Mouse (Mus musculus): ENCODE results near the gene Endog. TPM values are rescaled to one million over a fixed set of nuclear protein-coding genes. Genes with fewer than 3 reads are reported as not detected.
"Not testable (repeated sequence)": the region's sequence is repeated elsewhere in the genome, so short reads cannot be mapped to it uniquely, and the experiment has no call there.

The Endog gene
- polyA plus RNA-seq, 1 experiment from 2014 or later, result 35.3 TPM

DNA sequence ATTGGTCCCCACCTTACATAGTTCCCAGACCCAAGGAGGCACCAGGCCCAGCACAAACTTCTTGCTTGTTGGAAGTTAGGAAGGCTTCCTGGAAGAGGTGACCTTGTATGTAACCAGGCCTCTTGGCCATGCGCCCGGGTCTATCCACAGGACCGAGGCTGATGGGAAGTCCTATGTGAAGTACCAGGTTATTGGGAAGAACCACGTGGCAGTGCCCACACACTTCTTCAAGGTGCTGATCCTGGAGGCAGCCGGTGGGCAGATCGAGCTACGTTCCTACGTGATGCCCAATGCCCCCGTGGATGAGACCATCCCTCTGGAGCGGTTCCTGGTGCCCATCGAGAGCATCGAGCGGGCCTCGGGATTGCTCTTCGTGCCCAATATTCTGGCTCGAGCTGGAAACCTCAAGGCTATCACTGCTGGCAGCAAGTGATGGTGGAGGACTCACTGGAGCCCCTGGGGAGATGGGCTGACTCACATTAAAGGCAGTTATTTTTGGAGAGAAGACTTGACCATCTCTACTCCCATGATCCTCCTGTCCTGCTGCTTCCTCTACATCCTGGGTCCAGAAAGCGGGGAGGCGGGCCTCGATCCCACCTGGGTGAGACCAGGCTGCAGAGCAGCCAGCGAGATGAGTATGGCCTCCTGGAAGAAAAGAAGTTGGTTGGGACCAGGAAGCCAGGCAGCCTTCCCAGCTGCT is 2.4 kb downstream of the Endog start:
- TF ChIP-seq CTCF (IDR thresholded peaks at IDR 0.05; ENCODE audit: low read depth) (no peak), EP300 (optimal IDR thresholded peaks at IDR 0.05) (no peak)
- H3K4me3 ChIP-seq (ENCODE audit: low read depth, low read length), result no peak overlapping the region
- 94% methylated on average over 20 of the region's 20 CpGs for WGBS

DNA sequence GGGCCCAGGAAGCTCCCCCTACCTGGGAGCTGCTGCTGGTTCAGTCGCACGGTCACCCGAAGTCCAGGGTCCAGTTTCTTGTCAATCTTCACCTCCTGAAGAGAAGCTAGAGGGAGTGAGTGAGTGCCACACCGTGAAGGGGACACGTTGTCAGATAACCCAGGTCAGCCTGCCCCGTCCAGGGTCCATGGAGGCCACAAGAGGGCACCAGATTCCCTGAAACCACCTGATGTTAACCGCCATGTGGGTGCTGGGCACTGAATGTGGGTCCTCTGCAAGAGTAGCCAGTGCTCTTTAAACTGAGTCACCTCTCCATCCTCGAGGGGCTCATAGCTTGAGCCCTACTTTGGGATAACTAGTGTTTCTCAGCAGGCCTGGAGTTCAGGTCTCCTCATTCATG is 4.6 kb downstream of the Endog start:
- ATAC-seq (ENCODE audit: low FRiP score, low TSS enrichment), result no peak
- H3K9ac ChIP-seq (ENCODE audit: low read length), result no peak overlapping the region
- peaks cover 9% of the 10 kb centered on the region for H3K4me1 ChIP-seq (replicated peaks; ENCODE audit: control insufficient read depth, insufficient read depth)
- no peak overlapping the region for H3K4me3 ChIP-seq (ENCODE audit: low read depth, low read length)
- no peak overlapping the region for H3K27ac ChIP-seq (replicated peaks)
- H3K27me3 ChIP-seq (ENCODE audit: control insufficient read depth, insufficient read depth, low read length), result no peaks in the 10 kb centered on the region
- H3K9me3 ChIP-seq (ENCODE audit: control insufficient read depth, low read length), result no peaks in the 10 kb centered on the region
- no peak for TF ChIP-seq EP300 (optimal IDR thresholded peaks at IDR 0.05)
- TF ChIP-seq CTCF (IDR thresholded peaks at IDR 0.05; ENCODE audit: low read depth), result peak; percentile 54
- H3K36me3 ChIP-seq (ENCODE audit: control insufficient read depth, insufficient read depth, low read length), result peaks cover 17% of the 10 kb centered on the region; the same call in 1 of the 2 replicates
- DNase-seq (ENCODE audit: low spot score), result no peak
- 81% methylated on average over 8 of the region's 8 CpGs for WGBS
- H3K4me2 ChIP-seq (replicated peaks; ENCODE audit: low read depth), result no peak overlapping the region

More for the DNA sequence above, 2.4 kb downstream of the Endog start:
- H3K9ac ChIP-seq (ENCODE audit: low read length), result no peak overlapping the region
- DNase-seq (ENCODE audit: low spot score) (no peak), ATAC-seq (ENCODE audit: low FRiP score, low TSS enrichment) (no peak)
- no peaks in the 10 kb centered on the region for H3K27me3 ChIP-seq (ENCODE audit: control insufficient read depth, insufficient read depth, low read length)
- H3K27ac ChIP-seq (replicated peaks), result no peak overlapping the region
- no peak overlapping the region for H3K4me2 ChIP-seq (replicated peaks; ENCODE audit: low read depth)
- peaks cover 17% of the 10 kb centered on the region; the same call in 1 of the 2 replicates for H3K36me3 ChIP-seq (ENCODE audit: control insufficient read depth, insufficient read depth, low read length)
- no peaks in the 10 kb centered on the region for H3K9me3 ChIP-seq (ENCODE audit: control insufficient read depth, low read length)
- H3K4me1 ChIP-seq (replicated peaks; ENCODE audit: control insufficient read depth, insufficient read depth), result peaks cover 9% of the 10 kb centered on the region

DNA sequence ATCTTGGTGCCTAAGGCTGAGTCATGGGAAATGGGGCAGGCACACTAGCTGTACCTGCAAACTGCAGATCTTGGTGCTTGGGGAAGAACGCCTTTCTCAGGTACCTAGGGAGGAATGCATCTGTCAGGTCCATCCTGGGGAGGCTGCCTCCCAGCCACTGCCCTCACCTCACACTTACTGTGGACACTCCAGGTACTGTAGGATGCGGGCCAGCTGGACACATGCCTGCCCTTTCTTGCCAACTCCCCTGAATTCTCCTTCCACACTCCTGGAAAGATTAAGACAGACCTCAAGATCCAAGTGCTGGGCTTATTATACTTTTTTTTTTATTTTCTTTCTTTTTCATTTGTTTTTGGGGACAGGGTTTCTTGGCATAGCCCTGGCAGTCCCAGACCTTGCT is 5.3 kb downstream of the Endog start:
- no peak for TF ChIP-seq EP300 (optimal IDR thresholded peaks at IDR 0.05)
- TF ChIP-seq CTCF (IDR thresholded peaks at IDR 0.05; ENCODE audit: low read depth), result no peak
- DNase-seq (ENCODE audit: low spot score) (no peak), ATAC-seq (ENCODE audit: low FRiP score, low TSS enrichment) (no peak)
- no peaks in the 10 kb centered on the region for H3K9me3 ChIP-seq (ENCODE audit: control insufficient read depth, low read length)
- peaks cover 17% of the 10 kb centered on the region; the same call in 1 of the 2 replicates for H3K36me3 ChIP-seq (ENCODE audit: control insufficient read depth, insufficient read depth, low read length)
- no peak overlapping the region for H3K4me2 ChIP-seq (replicated peaks; ENCODE audit: low read depth)
- H3K27me3 ChIP-seq (ENCODE audit: control insufficient read depth, insufficient read depth, low read length), result no peaks in the 10 kb centered on the region
- no peak overlapping the region for H3K27ac ChIP-seq (replicated peaks)
- WGBS, result 98% methylated on average over 2 of the region's 2 CpGs
- H3K9ac ChIP-seq (ENCODE audit: low read length), result no peak overlapping the region
- peaks cover 9% of the 10 kb centered on the region for H3K4me1 ChIP-seq (replicated peaks; ENCODE audit: control insufficient read depth, insufficient read depth)
- no peak overlapping the region for H3K4me3 ChIP-seq (ENCODE audit: low read depth, low read length)

DNA sequence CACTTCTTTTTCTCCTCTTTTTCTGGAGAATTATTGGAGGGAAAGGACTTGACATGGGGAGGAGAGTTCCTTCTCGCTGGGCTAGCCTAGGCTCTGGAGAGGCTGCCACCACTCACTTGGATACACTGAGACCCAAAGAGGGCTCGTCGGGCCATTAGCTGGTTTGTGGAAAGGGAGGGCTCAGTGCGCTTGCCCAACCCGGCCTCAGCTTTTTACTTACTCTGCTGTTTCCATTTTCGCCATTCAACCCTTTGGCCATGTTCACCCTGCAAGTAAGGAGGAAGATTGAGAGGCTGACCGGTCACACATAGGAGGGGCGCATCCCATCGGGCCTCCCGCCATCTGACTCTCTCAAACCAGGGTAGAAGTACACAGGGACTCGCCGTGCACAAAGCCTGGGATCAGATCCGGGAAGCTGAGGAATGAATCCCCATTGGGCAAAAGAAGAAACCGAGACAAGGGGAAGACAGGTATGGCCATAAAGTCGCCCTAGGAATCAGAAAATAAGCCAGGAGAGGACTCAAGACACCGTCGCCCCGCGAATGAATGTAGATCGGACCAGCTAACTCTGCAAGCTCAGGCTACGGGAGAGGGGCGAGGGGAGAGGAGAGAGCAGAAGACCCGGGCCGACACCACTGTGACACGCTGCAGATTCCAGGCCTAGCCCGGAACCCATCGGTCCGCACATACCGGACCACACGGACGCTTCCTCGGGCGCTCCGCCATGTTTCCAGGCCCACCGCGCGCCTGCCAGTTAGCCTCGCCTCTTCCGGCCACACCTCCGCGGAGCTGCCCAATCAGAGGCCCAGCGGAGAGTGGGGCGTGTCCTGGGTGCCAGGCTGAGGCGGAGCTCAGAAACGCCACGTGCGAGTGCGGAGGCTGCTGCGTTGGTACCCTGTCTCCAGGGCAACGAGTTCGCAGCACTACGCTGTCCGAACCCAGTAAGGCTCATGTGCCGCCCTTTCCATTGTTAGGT is 6.7 kb downstream of the Endog start, which contains the start of gene Spout1:
Gene Spout1 (minus strand): TSS at position 760 of the 976 bp plus-strand sequence.
- H3K9me3 ChIP-seq (ENCODE audit: control insufficient read depth, low read length), result no peaks in the 10 kb centered on the region
- H3K27me3 ChIP-seq (ENCODE audit: control insufficient read depth, insufficient read depth, low read length), result no peaks in the 10 kb centered on the region
- 3% methylated on average over 50 of the region's 54 CpGs for WGBS
- peak within 1 kb of the TSS; percentile 81 for H3K9ac ChIP-seq (ENCODE audit: low read length)
- H3K27ac ChIP-seq (replicated peaks), result peak within 1 kb of the TSS; percentile 58
- H3K4me3 ChIP-seq (ENCODE audit: low read depth, low read length), result peak within 1 kb of the TSS; percentile 62
- DNase-seq (ENCODE audit: low spot score), result peak; percentile 98
- peaks cover 17% of the 10 kb centered on the region; the same call in 1 of the 2 replicates for H3K36me3 ChIP-seq (ENCODE audit: control insufficient read depth, insufficient read depth, low read length)
- TF ChIP-seq CTCF (IDR thresholded peaks at IDR 0.05; ENCODE audit: low read depth) (no peak), EP300 (optimal IDR thresholded peaks at IDR 0.05) (no peak)
- peaks cover 6% of the 10 kb centered on the region; the same call in 1 of the 2 replicates for H3K4me1 ChIP-seq (replicated peaks; ENCODE audit: control insufficient read depth, insufficient read depth)
- peak within 1 kb of the TSS; percentile 91 for H3K4me2 ChIP-seq (replicated peaks; ENCODE audit: low read depth)
- peak; percentile 98 for ATAC-seq (ENCODE audit: low FRiP score, low TSS enrichment)

DNA sequence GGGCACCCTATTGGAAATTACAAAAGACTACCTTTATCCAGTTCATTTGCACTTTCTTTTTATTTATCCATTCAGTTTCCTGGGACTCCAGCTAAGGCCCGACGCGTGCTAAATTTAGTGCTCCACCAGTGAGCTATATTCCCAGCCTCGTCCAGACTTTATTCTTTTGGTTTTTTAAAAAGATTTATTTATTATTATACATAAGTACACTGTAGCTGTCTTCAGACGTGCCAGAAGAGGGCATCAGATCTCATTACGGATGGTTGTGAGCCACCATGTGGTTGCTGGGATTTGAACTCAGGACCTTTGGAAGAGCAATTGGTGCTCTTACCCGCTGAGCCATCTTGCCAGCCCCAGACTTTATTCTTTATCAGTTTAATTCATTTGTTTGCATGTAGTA is 7.4 kb downstream of the Endog start:
- not testable (repeated sequence) for H3K27ac ChIP-seq (replicated peaks); H3K9ac ChIP-seq (ENCODE audit: low read length); ATAC-seq (ENCODE audit: low FRiP score, low TSS enrichment); H3K4me1 ChIP-seq (replicated peaks; ENCODE audit: control insufficient read depth, insufficient read depth); H3K9me3 ChIP-seq (ENCODE audit: control insufficient read depth, low read length); DNase-seq (ENCODE audit: low spot score); H3K27me3 ChIP-seq (ENCODE audit: control insufficient read depth, insufficient read depth, low read length)
- Histone ChIP-seq H3K4me3 (ENCODE audit: low read depth, low read length) (peak overlapping the region; percentile 62), H3K36me3 (ENCODE audit: control insufficient read depth, insufficient read depth, low read length) (peaks cover 14% of the 10 kb centered on the region; the same call in 1 of the 2 replicates), H3K4me2 (replicated peaks; ENCODE audit: low read depth) (peak overlapping the region; percentile 91)
- 48% methylated on average over 7 of the region's 7 CpGs for WGBS
- peak; percentile 20; the same call in 1 of the 2 replicates for TF ChIP-seq CTCF (IDR thresholded peaks at IDR 0.05; ENCODE audit: low read depth)
